ENCODE assay signal across 9 mouse cellular contexts in the genomic region with DNA sequence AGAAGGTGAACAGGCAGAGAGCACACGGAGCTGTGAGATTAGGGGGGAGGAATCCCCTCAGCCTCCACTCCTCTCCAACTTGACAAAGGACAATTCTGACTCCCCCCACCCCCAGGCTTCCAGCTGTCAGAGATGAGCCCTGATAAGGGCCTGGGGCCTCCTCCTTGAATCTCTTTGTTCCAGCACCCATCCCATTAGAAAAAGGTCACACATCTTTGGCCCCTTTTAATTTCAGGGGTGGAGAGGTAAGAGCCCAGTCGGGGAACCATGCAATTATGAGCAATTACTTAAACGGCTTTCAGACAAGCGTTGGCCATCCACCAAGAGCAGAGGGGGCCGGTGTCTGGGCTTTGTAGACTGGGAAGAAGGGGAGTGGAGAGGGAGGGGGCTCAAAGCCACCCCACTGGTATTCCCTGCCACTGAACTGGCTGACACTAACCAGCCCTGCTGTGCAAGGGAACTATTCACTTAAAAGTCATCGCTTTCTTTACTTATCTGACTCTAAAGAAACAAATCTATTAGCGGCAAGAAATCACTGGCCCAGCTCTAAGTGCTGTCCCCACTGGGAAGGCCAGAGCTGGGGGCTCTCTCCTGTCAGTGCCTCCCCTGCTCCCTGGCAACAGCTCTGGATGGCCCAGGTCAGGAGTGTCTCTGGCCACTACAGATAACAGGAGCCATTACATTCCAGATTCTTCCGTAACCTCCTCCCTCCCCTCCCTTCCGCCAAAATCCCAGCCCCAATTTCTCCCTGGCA.
DNase-seq lines count a peak whose midpoint lies in the region; ATAC-seq lines count a peak whose summit lies in the region.
"Had no signal": no experiment of that assay in that cellular context is flagged by ENCODE, and none has a peak within 500 bp of the region (broad histone marks: within the 10 kb centered on the region; RNA-seq: fewer than 3 reads in every experiment).

No protein-coding gene starts in this region.

- 9% methylated on average over 9 of the region's 9 CpGs for WGBS in heart, embryonic 15.5 days
- WGBS in hindbrain, embryonic 15.5 days = 7% methylated on average over 9 of the region's 9 CpGs
- WGBS in midbrain, embryonic 16.5 days = 5% methylated on average over 9 of the region's 9 CpGs

- no peaks in the 10 kb centered on the region for H3K27me3 ChIP-seq in heart, embryonic 15.5 days
- H3K27me3 ChIP-seq in hindbrain, embryonic 15.5 days = no peaks in the 10 kb centered on the region
- H3K27me3 ChIP-seq in midbrain, embryonic 16.5 days (ENCODE audit: control insufficient read depth, insufficient read depth, low read depth, low read length) = no peaks in the 10 kb centered on the region

- H3K4me1 ChIP-seq in heart, embryonic 15.5 days (replicated peaks) = peaks cover 16% of the 10 kb centered on the region
- H3K4me1 ChIP-seq in hindbrain, embryonic 15.5 days (replicated peaks) = peaks cover 17% of the 10 kb centered on the region
- H3K4me1 ChIP-seq in midbrain, embryonic 16.5 days (ENCODE audit: control insufficient read depth, insufficient read depth, low read length) = peaks cover 18% of the 10 kb centered on the region

- no peaks in the 10 kb centered on the region for H3K9me3 ChIP-seq in heart, embryonic 15.5 days (replicated peaks)
- H3K9me3 ChIP-seq in hindbrain, embryonic 15.5 days = no peaks in the 10 kb centered on the region
- H3K9me3 ChIP-seq in midbrain, embryonic 16.5 days (replicated peaks; ENCODE audit: control insufficient read depth, low read length, poor library complexity, severe bottlenecking) = no peaks in the 10 kb centered on the region
- H3K9me3 ChIP-seq: embryonic facial prominence, embryonic 13.5 days had no signal

- no peak for DNase-seq in heart, adult 18-20 months
- DNase-seq in embryo, embryonic 11 days = peak; percentile 64
- DNase-seq in urinary bladder, postnatal 25 days (ENCODE audit: low spot score) = no peak
- no peak for DNase-seq in urinary bladder, postnatal 36 days (ENCODE audit: low spot score in 2 of 2)
- no peak for DNase-seq in urinary bladder, postnatal 10 days (ENCODE audit: low spot score)

- no peaks in the 10 kb centered on the region for H3K36me3 ChIP-seq in heart, embryonic 15.5 days
- H3K36me3 ChIP-seq in hindbrain, embryonic 15.5 days = no peaks in the 10 kb centered on the region
- no peaks in the 10 kb centered on the region for H3K36me3 ChIP-seq in midbrain, embryonic 16.5 days (ENCODE audit: control insufficient read depth, insufficient read depth, low read length)
- H3K36me3 ChIP-seq: embryonic facial prominence, embryonic 13.5 days had no signal

- peak overlapping the region; percentile 39 for H3K4me2 ChIP-seq in heart, embryonic 15.5 days
- no peak overlapping the region for H3K4me2 ChIP-seq in hindbrain, embryonic 15.5 days
- no peak overlapping the region for H3K4me2 ChIP-seq in midbrain, embryonic 16.5 days (ENCODE audit: low read length)
- H3K4me2 ChIP-seq: embryonic facial prominence, embryonic 13.5 days had no signal

- H3K9ac ChIP-seq in heart, embryonic 15.5 days = no peak overlapping the region
- no peak overlapping the region for H3K9ac ChIP-seq in hindbrain, embryonic 15.5 days
- no peak overlapping the region for H3K9ac ChIP-seq in midbrain, embryonic 16.5 days (ENCODE audit: low read depth, low read length)
- H3K9ac ChIP-seq: embryonic facial prominence, embryonic 13.5 days had no signal

- H3K4me3 ChIP-seq in heart, embryonic 15.5 days = no peak overlapping the region
- H3K4me3 ChIP-seq in hindbrain, embryonic 15.5 days = no peak overlapping the region
- H3K4me3 ChIP-seq in midbrain, embryonic 16.5 days (ENCODE audit: low read depth, low read length) = no peak overlapping the region
- H3K4me3 ChIP-seq: embryonic facial prominence, embryonic 13.5 days had no signal

- ATAC-seq in heart, embryonic 15.5 days (replicated peaks; ENCODE audit: insufficient number of reproducible peaks, insufficient read depth, low FRiP score, low read depth) = peak; percentile 58; the same call in 1 of the 2 replicates
- peak; percentile 66; the same call in 1 of the 2 replicates for ATAC-seq in hindbrain, embryonic 15.5 days (ENCODE audit: low FRiP score, low read depth)
- peak; percentile 74 for ATAC-seq in midbrain, embryonic 16.5 days

- H3K27ac ChIP-seq in heart, embryonic 15.5 days = no peak overlapping the region; the same call in 1 of the 2 replicates
- H3K27ac ChIP-seq in hindbrain, embryonic 15.5 days (replicated peaks) = no peak overlapping the region
- H3K27ac ChIP-seq in midbrain, embryonic 16.5 days (ENCODE audit: low read length) = peak overlapping the region; percentile 15; the same call in 1 of the 2 replicates
- H3K27ac ChIP-seq: embryonic facial prominence, embryonic 13.5 days had no signal
